Mouse (Mus musculus) left cerebral cortex, adult 9 months (tissue): ENCODE results near the gene Synpo2.

ENCODE experiments used
- DNase-seq, 2 experiments: peaks; one replicate each; pipeline ENCODE4 v3.0.0; 2022; ENCODE audit warnings: low spot score in 2 of 2

The Synpo2 gene

DNA sequence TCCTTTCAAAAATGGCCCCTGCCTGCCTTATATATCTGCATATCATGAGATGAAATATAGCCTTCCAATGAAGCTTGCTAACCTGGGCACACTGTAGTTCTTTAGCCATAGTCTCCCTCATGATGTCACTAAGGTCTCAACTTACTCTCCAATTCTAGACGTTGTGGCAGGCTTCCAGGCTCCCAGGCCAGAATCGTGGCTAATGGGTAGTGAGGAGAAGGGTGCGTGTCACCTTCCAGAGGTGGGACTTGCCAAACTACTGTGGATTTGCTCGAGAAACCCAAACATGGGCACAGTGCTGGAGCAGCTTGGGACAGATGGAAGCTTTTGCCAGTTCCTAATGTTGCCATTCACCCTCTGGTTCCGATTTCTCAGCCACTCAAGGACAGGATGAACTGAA lies 69.5 kb downstream of the Synpo2 start:
- DNase-seq: no peak

DNA sequence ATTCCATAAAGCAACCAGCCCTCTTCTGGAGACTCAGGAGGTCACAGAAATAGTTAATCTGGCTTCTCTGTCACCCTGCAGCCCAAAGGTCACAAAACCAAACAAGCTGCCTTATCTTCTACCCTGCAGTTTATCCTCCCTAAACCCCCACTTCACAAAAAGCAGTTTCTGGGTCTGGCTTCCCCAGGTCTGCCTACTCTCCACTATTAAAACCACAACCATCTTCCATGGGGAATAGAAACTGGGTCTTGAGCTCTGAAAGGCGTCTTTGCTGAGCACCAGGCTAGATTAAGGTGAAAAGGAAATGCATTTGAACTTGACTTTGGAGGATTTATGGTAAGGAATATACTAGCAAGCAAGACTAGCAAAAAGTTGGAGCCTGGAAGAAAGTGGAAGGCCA lies 71.8 kb downstream of the Synpo2 start:
- DNase-seq: no peak

DNA sequence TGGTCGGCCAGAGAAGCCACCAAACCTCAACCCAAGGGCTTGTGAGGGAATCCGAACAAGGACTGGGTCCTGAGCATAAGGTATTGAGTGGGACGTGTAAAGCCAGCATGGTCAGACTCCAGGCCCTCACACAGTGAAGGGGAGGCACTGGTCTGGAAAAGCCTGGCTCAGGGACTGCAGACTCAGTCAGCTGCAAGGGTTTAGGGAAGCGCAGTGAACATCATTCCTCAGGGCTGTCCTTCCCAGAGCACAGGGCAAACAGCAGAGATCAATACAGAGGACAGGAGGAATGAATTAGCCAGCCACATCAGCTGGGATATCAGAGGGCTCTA lies 72.8 kb downstream of the Synpo2 start:
- DNase-seq: no peak

GRCm38 (mm10) chr3:123162289-123163191 lies 73.4 kb downstream of the Synpo2 start:
- no peak for DNase-seq

DNA sequence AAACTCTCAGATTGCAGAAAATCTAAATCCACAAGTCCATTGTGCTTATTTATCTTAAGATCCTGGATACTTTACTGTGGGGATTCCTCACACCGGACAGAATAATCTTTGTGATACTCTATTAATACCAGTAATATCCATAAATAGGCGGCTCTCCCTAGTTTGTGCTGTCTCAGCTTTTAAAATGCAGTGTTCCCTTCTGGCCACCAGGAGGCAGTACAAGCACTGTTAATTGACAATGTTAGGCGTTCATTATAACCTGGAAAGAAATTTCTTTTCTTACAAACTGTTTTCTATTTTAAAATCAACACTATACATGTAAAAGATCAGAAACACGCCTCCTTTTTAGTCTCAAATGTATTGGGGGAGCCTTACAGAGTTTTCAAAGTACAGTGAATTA lies 75.2 kb downstream of the Synpo2 start:
- no peak for DNase-seq

GRCm38 (mm10) chr3:123159139-123159824 lies 76.7 kb downstream of the Synpo2 start:
- DNase-seq: peak in 1 of 2 experiments; percentile 65

GRCm38 (mm10) chr3:123158579-123158978 lies 77.4 kb downstream of the Synpo2 start:
- DNase-seq: no peak

DNA sequence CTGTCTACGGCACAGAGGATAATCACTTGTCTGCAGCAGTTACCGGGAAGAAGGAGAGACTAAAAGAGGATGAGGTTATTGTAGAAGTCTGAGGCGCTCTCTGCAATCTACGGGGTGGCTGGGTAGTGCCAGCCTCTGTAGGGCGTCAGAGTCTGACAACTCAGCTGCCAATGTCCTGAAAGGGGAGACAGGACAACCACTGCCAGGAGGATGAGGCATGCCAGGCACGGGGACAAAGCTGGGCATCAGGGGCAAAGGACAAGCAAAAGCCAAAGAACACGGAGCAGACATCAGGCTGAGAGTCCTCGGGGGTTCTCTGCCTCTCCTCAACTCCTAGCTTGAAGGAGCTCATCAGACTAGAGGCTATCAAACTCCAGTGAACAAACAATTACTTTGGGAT lies 82.6 kb downstream of the Synpo2 start:
- no peak for DNase-seq

DNA sequence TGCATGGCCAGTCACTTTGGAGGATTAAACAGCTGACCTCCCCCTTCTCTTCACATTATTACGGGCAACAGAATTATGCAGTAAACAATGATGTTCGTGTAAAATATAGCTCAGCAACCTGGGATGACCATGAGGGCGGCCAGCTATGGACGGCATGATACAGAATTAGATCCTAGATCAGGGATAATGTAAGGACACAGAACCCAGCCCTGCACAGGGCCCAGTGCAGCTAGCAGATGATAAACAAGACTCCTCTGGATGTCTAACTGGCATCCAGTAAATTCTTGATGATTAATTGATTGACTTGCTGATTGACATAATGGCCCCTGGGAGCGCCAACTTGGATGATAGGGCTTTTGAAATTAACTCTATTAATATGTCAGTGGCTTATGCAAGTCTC lies 83.0 kb downstream of the Synpo2 start:
- DNase-seq: no peak

DNA sequence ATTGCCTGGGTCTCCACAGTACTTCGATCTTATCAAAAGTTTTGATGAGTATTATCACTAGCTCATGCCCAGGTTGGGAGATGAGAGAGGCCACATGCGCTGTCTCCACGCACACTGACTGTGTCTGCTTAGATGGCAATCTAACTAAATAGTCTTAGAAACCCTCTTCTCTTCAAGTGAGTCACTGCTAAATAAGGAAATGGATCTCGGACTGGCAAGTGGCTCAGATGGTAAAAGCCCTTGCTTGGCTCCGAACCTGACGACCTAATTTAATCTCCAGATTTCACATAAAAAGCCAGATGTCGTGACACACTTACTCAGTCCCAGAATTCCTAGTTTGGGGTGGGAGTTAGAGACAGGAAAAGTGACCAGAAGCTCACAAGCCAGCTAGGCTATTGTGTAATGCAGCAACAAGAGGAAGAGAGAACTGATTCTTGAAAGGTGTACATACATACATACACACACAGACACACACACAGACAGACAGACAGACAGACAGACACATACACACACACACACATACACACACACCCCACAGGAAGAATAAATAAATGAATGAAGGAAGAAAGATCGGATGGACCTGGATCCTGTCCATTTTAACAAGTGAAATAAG lies 85.3 kb downstream of the Synpo2 start:
- peak in 1 of 2 experiments; percentile 11 for DNase-seq

DNA sequence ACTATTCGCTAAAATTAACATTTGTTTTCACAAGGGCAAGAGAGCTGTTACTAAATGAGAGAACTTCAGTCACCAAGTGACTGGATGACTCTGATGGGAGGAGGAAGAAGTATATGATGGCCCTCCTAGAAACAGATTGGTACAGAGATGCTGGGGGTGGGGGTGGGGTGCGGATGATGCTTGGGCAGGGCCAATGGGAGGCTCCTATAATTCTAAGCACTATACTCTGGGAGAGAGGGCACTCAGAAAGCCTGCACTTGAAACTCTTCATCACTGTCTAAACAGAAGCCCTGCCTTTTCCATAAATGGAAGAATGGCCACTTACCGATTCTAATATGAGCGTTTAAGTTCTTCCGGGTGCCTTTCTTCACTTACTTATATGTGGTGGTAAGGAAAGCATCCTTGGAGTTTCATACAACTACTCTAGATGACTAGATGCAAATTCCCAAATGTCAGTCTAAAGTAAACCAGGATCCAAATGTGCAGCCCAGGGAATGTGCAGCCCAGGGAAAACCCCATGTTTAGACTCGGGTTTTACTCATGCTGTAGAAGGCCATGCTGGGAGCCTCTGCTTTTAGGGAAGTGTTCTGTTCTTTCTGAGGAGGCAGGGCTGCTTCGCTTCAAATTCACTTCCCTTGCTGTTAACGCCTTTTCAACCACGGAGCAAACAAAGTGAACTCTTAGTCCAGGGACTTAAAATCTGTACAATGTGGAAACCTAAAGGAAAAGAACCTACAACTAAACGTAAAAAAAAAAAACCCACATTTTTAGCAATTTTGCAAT lies 86.4 kb downstream of the Synpo2 start:
- no peak for DNase-seq

- DNase-seq: no peak
Measured at GRCm38 (mm10) chr3:123148641-123149040, 87.3 kb downstream of the Synpo2 start.

DNA sequence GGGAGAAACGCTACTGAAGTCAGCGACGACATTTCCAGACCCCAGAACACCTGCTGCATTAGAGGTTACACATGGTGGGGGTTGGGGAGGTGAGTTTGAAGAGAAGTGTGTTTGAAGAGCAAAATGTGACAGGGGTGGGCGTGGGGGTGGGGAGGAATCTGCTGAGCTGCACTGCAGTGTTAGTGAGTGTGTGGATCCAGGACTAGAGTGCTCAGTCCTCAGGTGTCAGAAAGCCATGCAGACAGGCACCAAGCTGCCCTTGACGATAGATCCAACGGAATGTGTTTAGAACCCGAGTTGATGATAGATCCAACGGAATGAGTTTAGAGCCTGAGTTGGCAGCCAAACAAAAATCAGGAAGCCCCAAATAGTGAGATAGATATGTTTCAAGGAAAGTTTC lies 89.4 kb downstream of the Synpo2 start:
- DNase-seq: no peak

- DNase-seq: no peak
Measured at GRCm38 (mm10) chr3:123145942-123146341, 90.0 kb downstream of the Synpo2 start.

GRCm38 (mm10) chr3:123143412-123143811 lies 92.5 kb downstream of the Synpo2 start:
- DNase-seq: no peak

DNA sequence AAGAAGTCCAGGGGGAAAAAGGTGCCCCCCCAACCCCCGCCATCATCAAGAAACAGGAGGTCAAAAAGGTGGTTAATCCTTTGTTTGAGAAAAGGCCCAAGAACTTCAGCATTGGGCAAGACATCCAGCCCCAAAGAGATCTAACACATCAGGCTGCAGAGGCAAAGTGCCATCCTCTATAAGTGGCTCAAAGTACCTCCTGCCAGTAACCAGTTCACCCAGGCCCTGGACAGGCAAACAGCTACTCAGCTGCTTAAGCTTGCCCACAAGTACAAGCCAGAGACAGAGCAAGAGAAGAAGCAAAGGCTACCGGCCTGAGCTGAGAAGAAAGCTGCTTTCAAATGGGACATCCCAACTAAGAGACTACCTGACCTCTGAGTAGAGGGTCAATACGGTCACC lies 93.7 kb downstream of the Synpo2 start:
- DNase-seq: no peak

DNA sequence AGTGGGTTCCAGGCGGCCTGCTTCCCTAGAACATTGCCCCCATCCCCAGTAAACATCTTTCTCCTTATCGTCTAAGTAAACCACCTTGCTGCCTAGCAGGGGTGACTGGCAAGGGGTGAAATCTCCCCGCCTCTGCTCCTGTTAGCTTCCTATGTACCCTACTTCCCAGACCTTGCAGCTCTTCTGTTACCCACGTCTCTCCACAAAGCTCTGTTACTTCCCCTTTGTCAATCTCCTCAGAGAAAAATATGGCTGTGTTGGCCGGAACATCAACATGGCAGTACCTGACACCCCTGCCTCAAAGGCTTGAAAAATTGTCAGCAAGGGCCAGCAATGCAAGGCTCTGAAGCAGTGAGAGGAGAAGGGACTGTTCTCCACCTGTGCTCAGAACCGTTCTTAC lies 94.9 kb downstream of the Synpo2 start:
- no peak for DNase-seq

- DNase-seq: no peak
Measured at GRCm38 (mm10) chr3:123140134-123140533, 95.8 kb downstream of the Synpo2 start.

DNA sequence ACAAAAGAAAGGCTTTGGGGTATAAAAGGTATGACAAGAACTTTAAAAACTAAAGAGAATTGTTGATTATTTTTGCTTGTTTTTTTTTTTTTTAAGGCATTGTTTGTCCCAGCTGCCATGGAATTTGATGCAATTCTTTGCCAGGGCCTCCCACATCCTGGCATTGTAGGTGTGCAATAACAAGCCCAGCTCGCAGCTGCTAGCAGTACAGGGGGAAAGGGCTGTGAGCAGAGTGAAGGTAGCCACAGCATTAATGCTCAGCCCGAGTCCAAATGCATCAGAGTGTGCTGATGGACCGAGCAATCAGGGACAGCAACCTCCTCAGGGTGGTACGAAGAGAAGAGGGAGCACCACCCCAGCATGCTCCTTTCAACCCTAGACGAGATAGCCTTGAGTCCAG lies 96.3 kb downstream of the Synpo2 start:
- no peak for DNase-seq

- peak in 1 of 2 experiments; percentile 16 for DNase-seq
Measured at GRCm38 (mm10) chr3:123138274-123139003, 97.5 kb downstream of the Synpo2 start.

DNA sequence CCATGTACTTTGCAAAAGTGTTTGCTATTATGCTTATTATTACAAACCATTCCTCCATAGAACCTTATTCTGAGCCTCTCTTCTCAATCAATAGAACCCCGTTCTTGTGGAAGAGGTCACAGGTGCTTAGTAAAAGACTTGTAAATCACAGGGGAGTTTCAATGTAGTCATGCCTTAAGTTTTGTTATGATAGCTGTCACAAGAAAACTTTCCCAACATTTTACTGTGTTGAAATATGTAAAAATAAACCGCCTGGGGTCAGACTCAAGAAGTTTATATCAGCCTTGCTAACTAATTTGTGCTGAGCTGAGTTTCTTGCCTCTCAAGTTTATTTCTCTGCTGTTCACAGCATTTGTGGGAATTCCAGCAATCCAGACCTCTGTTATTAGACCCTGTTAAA lies 103.8 kb downstream of the Synpo2 start:
- no peak for DNase-seq
